Mouse (Mus musculus) fibroblast of lung, adult 2 months (primary cell): ENCODE data around the gene Fam92b.

Experiments
- DNase-seq: peaks from one replicate; pipeline ENCODE4 v3.0.0-alpha.2; 2011; ENCODE audit warnings: low read depth

Gene Fam92b

DNA sequence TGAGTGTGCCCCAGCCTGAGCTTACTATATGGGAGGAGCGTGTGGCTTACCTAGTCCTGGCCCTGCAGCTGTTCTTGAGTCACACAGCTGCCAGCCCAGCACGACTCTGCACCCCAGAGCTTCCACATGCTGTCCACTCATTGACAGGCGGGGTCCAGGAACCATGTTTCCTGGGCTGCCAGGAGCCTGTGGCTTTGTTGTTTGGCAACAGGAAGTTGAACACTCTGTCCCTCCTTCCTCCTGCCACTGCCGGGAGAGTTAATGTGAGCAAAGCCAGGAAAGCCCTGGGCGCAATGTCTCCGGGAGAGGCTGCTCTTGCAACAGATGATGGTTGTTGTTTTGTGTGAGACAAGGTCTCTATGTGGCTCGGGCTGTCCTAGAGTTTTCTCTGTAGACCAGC is 24.6 kb downstream of the Fam92b start:
- peak; percentile 23 for DNase-seq

DNA sequence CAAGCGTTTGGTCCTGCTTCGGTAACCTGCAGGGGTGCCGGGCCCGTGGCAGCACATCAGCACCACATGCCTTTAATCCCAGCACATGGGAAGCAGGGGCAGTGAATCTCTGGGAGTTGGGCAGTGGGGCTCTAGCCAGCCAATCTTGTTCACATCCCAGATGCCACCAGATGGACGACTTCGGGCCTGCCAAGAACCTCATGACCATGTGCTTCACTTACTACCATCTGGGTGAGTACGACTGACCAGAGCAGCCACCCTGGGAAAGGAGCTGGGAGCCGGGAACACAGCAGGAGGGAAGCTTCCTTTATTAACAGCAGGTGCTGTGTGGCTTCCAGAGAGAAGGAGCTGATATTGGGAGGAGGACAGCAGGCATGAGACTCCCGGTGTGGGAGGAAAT is 26.1 kb downstream of the Fam92b start:
- no peak for DNase-seq

DNA sequence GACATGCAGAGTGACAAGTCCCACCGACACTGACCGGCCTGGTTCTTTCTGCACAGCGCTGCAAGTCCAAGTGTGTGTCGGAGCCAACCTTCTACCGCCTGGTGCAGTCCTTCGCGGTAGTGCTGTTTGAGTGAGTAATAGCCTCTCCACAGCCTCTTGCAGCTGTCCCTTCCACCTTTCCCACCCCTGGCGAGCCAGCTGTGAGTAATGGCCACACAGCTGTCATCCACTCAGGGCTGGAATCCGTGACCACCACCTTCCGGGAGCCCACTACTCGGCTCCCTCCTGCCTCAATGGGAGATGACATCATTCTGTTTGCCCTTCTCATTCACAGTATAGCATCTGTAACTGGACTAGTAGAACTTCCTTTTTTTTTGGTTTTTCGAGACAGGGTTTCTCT is 27.2 kb downstream of the Fam92b start:
- DNase-seq, result no peak

DNA sequence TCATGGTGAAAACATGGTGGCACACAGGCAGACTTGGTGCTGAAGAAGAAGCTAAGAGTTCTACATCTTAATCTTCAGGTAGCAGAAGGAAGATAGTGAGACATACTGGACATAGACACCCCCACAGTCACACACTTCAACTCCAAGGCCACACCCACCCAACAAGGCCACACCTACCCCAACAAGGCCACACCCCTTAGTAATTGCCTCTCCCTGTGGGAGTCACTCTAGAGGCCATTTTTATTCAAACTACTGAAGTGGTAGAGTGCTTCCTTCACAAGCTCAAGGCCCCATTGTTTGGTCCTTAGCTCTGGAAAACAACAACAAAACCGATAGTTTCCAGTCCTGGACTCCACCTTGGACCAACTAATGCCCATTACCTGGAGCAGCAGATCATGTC is 31.2 kb downstream of the Fam92b start:
- DNase-seq, result no peak

DNA sequence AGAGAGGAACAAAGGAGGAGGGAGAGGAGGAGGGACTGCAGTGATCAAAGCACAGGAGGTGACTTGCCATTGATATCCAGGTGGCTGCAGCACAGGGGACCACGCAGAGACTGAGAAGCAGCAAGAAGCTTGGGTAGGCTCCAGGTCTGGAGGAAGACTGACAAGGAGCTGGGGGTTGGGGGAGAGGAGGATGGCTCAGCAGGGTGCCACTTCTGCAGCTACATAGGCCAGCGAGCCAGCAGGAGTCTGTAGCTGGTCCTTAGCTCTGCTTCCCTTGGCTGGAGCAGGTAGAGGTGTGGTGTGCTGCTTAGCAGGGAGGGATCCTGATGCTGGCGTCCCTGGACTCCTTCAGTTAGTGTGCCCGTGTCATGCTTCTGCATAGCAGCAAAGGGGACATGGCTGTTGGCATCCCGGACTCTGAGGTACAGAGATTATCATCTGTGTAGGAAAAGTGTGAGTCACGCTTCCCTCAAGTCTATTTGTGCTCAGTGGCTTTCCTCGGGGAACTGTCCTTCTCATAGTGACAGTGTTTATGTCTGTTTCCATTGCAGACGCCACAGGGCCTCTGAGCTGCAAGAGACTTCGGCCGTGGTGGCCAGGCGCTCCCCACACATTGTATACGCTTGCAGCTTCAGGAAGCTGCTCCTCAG is 32.5 kb downstream of the Fam92b start:
- DNase-seq, result no peak

DNA sequence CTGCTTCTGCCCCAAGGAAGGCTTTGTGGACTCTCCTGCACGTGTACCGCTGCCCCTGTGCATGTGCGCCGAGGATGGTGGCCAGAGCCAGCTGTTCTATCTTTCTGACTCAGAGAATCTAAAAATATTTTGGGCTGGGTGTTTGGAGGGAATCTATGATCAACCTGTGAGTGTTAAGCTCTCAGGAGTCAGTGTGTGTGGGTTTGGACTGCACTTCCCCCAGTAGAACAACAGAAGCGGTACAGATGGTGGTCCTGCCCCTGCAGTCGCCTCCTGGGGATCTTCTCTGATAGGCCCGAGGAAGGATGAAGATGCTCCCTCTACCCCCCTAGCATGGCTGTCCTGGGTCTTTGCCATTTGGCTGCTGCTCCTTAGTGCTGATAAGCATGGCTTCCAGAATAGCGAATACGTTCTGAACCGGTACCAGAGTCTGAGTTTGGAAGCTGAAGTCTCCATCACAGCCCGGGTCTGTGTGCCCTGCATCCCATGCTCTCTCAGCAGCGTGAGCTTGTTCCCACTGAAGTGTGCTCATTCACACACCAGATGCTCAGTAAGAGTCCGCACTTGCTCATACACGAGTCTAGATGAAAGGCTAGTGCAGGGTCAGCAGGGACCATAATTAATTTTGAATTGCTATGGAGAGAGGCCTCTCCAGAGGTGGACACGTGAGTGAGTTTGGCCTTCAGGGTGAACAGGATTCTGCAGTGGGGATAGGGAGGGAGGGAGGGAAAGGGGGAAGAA is 33.2 kb downstream of the Fam92b start:
- no peak for DNase-seq

DNA sequence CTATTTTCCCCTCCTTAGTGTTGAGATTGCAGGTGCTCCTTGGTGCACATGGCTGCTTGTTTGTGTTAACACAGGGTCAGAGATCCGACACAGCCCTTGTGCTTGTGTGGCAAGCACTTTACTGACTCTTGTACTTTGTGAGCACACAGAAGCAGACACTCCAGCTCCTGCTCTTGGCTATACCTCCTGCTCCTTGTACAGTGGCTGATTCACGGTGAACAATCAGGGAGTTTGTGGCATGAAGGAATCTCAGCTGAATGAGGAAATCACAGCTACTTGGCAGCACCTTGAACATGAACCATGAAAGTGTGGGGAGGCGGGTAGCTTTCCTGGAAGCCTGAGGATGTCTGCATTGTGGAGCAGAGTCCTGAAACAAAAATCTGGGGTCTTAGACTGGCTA is 36.5 kb downstream of the Fam92b start:
- peak; percentile 68 for DNase-seq

DNA sequence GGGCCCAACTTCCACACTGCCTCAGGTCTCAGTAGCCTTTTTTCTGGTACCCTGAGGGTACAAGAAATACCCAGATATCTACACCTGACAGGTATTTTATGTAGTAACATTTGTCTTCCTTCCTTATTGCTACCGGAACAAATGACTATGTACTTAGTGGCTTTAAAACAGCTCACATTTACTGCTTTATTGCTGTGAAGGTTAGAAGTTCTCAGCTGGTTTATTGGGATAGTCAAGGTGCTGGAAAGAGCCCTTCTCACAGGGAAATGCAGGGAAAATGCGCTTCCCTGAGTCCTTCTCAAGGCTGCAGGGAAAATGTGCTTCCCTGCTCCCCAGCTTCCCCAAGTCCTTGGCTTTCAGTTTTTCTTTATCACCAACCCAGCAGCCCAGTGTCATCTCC is 38.3 kb downstream of the Fam92b start:
- no peak for DNase-seq

DNA sequence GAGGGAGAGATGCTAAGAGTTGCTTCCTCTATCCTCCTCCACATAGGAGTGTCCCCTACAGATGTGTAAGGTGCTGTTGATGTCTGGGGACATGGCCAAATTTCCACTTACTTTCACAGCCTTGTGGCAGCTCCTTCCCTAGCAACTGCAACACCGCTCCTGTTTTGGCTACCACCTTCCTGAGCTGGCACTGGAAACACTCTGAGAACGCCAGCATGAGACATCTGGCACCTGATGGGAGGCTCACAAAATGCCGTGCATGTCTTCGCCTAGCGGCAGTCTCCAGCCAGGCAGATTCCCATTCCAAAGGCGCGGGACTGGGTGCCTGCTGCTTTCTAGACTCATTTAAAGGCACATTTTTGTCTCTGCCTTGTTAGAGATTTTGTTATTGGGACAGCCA is 40.6 kb downstream of the Fam92b start:
- no peak for DNase-seq

DNA sequence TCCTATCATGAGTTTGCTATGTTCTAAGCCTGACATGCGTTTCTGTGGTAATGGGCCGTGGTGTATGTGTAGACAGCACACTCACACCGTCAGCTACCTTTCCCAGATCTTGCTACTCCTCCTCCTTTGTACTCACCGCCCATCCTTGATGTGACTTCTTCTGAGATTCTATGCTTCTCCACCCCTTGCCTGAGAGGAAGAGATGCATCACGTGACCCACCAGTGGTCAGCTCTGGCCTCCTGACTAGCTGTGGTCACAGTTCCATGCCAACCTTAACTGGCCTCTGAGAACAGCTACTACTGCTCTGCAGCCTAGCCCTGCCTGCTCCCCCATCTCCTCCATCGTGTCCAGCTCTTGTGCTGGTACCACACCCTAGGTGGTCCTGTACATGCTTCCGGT is 41.6 kb downstream of the Fam92b start:
- DNase-seq, result no peak

DNA sequence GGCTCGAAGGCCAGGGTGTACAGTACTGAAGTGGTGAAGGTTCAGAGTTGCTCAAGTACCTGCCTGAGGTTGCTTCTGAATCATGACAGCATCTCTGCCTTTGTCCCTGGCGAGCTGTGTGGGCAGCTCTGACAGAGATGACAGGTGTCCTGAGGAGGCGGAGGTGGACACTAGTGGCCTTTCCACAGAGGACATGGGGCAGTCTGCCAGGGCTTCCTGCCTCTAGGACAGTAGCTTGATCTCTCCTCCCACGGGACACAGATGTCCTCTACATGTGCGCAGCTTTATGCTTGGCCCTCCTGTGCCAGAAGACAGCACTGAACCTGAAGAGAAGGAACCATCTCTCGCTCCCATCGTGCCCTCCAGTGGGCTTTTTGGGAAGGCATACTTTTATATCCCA is 44.1 kb downstream of the Fam92b start:
- no peak for DNase-seq

DNA sequence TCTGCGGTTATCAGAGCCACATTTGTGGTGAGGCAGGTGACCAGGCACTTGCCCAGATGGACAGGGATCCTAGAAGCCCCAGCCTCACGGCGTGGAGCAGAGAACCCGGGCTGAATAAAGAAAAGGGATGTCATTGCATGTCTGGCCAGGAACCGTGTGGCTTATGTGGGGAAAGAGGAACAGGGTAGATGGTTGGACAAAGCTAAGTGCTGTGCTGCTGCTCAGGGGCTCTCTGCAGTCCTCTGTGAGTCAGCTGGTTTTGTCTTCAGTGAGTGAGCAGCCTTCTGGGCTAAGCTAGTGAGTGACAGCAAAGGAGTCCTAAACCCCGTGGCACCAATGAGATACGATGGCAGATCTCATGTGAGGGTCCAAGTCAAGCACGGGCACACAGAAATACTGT is 46.1 kb downstream of the Fam92b start:
- DNase-seq, result no peak

DNA sequence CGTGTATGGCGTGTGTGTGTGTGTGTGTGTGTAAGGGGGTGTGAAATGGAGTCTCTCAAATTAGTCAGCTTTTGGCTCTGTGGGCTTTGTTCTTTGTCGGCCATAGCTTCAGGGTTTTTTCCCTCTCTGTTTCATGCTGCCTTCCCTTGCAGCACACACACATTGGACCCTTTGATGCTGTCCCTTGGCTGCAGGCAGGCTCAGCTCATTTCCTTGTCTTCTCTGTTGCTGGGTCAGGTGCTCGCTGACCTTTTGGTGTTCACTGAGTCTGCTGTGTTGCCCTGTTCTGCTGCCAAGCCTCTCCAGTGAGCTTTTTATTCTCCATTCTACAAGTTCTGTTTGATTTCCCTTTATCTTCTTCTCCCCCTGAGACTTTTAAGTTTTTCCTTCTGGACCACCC is 47.7 kb downstream of the Fam92b start:
- DNase-seq, result no peak

DNA sequence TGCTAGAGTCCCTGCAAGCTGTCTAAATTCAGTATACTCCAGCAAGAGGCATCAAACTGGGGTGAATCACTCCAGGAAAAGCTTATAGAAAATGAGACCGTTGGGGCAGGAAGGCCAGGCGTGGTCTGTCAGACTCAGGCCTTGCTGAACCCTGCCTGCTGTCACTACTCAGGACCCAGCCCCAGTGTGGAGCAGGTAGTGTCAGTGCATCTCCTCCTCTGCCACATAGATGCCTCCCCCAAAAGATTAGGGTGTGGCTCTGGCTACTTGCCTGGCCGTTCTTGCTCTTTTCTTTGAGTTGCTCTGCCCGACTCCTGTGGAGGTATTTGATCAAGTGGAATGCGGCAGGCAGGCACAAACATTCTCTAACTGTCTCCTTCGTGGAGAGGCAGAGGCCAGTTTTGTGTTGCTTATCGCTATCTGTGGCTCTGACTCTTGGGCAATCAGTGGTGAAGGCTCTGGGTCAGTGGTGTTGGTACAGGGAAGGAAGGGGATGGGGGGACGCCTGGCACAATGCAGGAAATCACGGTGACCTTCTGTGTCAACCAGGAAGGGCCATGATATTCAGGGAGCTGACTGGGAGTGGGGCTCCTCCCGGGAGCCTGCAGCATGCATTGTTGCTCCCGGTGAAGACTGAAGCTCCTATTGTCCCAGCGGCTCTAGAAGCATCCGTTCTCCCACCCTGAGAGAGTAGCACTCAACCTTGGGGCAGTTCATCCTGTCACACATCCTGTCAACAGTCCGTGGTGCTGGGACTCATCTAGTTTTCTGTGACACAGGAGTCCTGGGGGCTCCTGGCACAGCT is 50.7 kb downstream of the Fam92b start:
- DNase-seq, result no peak

DNA sequence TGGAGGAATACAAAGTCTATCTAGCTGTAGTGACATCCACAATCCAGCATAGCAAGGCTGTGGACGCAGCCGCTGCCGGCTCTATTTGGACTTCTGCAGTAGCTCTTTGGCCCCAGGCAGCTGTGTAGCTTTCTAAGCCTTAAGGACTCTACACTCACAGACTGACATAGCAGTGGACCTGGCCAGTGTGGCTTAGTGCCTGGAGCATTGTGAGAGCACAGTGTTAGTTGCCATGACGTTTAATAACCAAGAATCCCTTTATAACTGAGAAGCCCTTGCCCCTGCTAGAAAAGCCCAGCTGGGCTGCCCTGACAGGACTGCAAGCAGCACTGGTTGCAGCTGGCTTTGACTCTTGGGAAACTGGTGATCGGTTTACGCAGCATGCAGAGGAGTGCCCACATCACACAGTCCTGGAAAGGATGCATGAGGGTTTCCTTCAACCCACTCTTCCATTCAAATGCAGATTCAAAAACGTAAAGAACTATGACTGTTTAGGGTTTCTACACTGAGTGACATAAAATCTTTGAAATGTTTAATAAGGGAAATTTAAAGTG is 52.4 kb downstream of the Fam92b start:
- DNase-seq, result no peak

DNA sequence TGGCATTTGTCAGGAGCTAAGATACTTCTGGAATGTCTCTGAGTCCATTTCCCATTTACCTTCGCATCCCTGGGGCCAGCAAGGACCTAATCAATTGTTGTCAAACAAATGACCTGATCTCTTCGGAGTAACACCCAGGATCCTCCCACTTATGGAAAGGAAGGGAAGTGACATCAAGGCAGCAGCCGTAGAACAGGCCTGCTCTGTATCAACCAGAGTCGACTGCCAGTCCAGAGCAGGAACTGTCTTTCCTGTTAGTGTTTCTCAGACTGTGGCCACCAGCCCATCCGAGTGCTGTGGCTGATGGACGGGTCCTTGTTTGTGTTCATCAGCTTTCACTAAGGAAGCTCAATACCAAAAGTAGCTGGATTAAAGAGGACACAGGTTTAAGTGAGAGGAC is 53.0 kb downstream of the Fam92b start:
- no peak for DNase-seq

DNA sequence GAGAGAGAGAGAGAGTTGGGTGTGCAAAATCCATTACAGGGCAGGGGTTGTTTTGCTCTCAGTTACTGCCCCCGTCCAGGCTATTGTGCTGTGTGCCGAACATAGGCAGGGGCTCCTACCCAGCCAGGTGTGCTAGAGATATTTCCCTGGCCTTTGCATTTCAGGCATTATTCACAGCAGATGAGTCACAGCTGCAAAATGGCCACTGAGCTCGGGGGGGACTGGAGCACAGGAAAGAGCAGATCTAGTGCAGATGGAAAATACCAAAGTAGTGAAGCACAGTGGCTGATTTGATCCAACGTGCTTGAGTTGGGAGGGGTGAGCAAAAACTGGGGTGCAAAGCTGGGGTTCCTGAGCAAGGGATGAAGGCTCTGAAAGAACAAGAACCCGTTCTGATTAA is 56.3 kb downstream of the Fam92b start:
- DNase-seq, result no peak

DNA sequence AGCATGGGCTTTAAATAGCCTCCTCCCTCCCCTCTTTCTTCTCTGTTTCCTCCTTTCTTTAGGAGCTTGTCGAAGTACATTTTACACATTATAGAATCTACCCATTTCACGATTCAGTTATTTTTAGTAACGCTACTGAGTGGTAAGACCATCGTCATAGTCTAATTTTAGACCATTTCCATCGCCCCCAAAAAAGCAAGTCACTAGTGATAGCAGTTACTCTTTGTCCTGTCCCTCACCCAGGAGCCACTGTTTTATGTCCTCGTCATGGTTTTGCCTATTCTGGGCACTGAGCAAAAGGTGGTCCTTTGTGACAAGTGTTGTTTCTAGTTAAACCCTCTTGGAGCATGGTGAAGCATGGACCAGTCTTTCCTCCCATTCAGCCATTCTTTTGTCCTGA is 57.3 kb downstream of the Fam92b start:
- DNase-seq, result no peak

DNA sequence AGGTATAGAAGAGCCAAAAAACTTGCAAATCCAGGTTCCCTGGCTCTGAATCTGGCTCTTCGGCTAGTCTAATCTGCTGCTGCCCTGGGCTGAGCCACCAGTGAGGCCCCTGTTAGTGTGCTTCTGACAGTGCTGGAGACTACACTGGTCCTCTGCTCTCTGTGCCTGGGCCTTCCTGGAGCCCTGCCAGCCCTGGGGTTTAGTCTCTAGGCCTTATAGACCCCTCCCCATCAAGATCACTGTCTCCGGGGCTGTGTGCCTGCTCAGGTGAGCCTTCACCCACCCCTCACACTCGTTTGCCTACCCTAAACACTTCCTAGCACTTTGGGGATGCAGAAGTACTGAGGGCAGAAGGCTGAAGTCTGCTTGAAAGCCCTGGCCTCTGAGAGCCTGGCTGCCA is 57.8 kb downstream of the Fam92b start:
- DNase-seq, result no peak

DNA sequence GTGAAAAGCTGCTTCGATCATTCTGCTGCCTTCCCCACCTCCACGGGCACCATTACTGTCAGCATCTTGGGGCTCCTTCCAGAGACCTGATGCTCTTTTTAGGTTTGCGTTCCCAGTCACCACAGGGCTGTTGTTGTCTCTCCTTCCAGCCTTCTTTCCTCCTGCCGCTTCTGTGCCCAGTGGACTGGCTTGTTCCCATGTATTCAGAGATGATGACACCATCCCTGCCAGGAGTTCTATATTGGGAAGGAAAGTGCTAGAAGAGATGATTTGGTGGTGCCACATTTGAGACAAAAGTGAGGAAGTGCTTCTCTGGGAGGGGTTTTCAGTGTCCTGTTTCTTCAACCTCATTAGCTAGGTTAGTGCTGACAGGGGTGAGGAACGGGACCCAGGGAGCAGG is 58.4 kb downstream of the Fam92b start:
- DNase-seq, result no peak

DNA sequence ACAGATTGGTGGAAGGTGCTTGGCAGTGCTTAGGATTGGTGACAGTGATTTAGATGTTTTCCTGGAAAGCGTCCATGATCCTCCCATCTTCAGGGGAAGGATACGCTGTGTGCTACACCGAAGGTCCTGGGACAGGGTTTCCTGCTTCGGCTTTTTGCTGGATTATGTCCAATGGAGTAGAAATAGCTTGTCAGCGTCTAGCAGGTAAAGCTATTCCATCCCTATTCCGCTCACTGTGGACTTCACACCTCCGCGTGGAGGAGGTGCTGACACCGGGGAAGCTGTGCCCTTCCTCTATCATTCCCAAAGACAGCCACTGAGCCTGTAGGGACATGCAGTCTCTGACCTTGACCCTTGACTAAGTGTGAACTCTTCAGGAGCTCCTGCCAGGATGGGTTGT is 59.1 kb downstream of the Fam92b start:
- DNase-seq, result no peak

DNA sequence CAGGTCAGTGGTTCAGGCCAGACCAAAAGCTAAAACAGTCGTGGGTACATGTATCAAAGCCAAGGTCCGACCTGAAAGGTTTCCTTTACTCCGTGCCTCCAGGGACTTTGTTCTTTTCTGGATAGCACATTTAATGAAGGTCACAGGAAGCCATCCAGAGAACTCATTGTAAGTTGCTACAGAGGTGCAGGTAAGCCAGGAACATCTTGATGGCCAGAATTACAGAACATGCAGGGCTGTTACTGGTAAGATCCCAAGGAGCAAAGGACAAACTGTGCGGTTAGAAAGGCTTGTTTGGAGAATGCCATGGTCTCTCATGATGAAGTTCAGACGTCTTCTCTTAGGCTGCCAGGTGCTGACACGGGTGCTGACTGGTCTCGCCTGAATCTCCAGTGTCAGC is 60.7 kb downstream of the Fam92b start:
- no peak for DNase-seq
